Mouse (Mus musculus) limb, embryonic 10.5 days (tissue): ENCODE data around the gene Wdfy3. TPM values are rescaled to one million over a fixed set of nuclear protein-coding genes. Genes with fewer than 3 reads are reported as not detected.

ENCODE experiments used
- DNase-seq: peaks from one replicate; pipeline ENCODE4 v3.0.0-alpha.2; 2017; ENCODE audit warnings: low spot score
- H3K27ac ChIP-seq: fragments of 300-500 bp; sonication (generic); 2 replicates; pipeline ENCODE4 v1.5.1; 2016; ENCODE audit warnings: mild to moderate bottlenecking
- H3K27me3 ChIP-seq: fragments of 300-500 bp; sonication (generic); 2 replicates; pipeline ENCODE4 v1.6.1; 2016; ENCODE audit warnings: low read depth, mild to moderate bottlenecking; ENCODE audit not compliant: poor library complexity, severe bottlenecking
- H3K36me3 ChIP-seq: fragments of 300-500 bp; sonication (generic); 2 replicates; pipeline ENCODE4 v1.6.1; 2016; ENCODE audit warnings: mild to moderate bottlenecking, moderate library complexity
- H3K4me1 ChIP-seq: fragments of 300-500 bp; sonication (generic); 2 replicates; pipeline ENCODE4 v1.6.1; 2016
- H3K4me3 ChIP-seq: fragments of 300-500 bp; sonication (generic); 2 replicates; pipeline ENCODE4 v1.5.1; 2016; ENCODE audit warnings: mild to moderate bottlenecking, moderate library complexity
- H3K9me3 ChIP-seq: fragments of 300-500 bp; sonication (generic); replicated peaks from 2 replicates; pipeline ENCODE4 v1.6.1; 2016; ENCODE audit warnings: mild to moderate bottlenecking
- WGBS: fragments of 180-500 bp; shearing (Covaris S2); methylation state at CpG from one replicate; pipeline ENCODE4 v1.1.7; 2016; 5-methylcytosine and 5-hydroxymethylcytosine counted together
- polyA plus RNA-seq: library from polyadenylated mRNA; unstranded; fragments of >200 nt; fragmentation: Nextera tagmentation; extraction: Ambion mirVana; gene quantifications from 2 replicates; pipeline ENCODE4 v1.2.1, GENCODE M21; 2016

Gene Wdfy3
- polyA plus RNA-seq, 1 experiment from 2014 or later = 15.8 TPM

DNA sequence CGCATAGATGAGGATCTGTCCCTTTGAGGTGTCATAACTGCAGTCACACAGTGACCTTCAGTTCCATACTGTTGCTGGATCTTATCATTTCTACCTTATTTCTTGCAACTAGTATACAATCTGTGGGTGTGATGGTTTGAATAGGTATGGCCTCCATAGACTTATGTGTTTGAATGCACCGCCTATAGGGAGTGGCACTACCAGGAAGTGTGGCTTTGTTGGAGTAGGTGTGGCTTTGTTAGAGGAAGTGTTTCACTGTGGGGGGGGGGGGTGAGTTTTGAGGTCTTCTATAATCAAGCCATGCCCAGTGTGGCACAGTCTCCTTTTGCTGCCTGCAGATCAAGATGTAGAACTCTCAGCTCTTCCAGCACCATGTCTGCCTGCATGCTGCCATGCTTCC is 21.3 kb downstream of the Wdfy3 start:
- DNase-seq = no peak
- Histone ChIP-seq H3K27ac (no peak overlapping the region), H3K27me3 (no peaks in the 10 kb centered on the region), H3K4me1 (0 out of 2 replicates have a peak, but pooled peaks cover 5% of the 10 kb centered on the region), H3K9me3 (no peaks in the 10 kb centered on the region), H3K4me3 (no peak overlapping the region), H3K36me3 (peaks cover 31% of the 10 kb centered on the region)
- 97% methylated on average over 2 of the region's 2 CpGs for WGBS

DNA sequence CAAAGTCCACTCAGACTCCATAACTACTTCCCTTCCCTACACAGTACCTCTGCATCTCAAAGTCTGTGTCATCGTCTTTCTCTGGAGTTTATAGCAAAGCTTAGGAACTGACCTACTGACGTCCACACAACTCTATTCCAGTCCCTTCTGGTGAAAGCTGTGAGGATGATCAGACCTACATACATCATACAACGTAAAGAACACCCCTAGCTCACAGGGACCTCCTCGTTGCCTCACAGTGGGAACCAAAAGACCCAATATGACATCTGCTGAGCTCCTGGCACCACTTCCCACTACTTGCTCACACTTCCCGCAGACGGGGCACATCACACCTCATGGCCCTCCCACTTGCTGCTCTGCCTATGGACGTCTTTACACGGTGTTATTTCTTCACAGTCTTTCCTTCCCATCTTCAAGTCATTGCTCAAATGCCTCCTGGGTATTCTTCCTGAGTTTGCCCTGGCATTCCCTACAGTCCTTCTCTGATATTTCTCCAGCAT is 23.1 kb downstream of the Wdfy3 start:
- H3K27ac ChIP-seq = no peak overlapping the region
- H3K9me3 ChIP-seq = no peaks in the 10 kb centered on the region
- WGBS = 81% methylated on average over 8 of the region's 8 CpGs
- H3K36me3 ChIP-seq = peaks cover 28% of the 10 kb centered on the region
- H3K4me3 ChIP-seq = no peak overlapping the region
- 0 out of 2 replicates have a peak, but pooled peaks cover 5% of the 10 kb centered on the region for H3K4me1 ChIP-seq
- no peak for DNase-seq
- no peaks in the 10 kb centered on the region for H3K27me3 ChIP-seq

DNA sequence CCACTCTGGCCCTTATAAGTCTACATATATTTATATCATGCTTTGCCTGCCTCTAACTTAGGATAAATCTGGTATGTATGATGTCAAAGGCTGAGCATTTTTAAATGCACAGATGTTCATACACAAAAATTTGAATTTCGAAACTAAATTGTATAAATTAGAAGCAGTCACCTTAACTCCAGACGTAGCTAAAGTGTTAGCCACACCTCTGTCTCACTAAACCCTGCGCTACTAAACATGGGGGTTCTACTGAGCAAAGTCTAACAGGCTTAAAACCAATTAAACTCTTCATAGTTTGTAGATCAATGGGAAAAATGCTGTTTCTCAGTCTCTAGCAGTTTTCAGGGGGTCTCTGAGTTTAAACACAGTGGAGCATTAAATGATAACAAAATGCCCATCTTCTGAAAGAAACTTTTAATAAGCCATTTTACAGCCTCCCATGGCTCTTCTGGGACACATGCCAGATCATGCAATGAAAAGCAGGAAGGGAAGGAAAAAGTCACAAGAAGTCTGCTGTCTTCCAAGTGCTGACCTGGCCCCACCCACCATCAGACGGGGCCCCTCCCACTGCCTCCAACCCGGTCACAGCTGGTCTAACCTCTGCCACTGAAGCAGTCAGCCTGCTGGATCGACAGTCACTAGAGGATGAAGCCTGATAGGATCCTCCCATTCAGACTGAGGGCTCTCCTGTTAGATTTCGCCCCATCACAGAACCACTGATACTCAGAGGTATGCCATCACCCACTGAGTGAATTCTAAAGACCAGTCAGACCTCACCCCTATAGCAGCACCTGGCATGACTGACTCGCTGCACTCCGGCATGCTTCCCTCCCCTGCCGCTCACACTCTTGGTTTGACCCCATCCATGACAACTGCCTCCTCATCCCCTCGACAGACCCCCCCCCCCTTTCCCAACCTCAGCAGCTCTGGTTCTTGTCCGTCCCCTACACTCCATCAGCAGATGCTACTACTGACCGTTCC is 23.8 kb downstream of the Wdfy3 start:
- DNase-seq = no peak
- Histone ChIP-seq H3K4me1 (0 out of 2 replicates have a peak, but pooled peaks cover 5% of the 10 kb centered on the region), H3K9me3 (no peaks in the 10 kb centered on the region), H3K27me3 (no peaks in the 10 kb centered on the region), H3K27ac (no peak overlapping the region), H3K4me3 (no peak overlapping the region), H3K36me3 (peaks cover 34% of the 10 kb centered on the region)
- 88% methylated on average over 13 of the region's 13 CpGs for WGBS

DNA sequence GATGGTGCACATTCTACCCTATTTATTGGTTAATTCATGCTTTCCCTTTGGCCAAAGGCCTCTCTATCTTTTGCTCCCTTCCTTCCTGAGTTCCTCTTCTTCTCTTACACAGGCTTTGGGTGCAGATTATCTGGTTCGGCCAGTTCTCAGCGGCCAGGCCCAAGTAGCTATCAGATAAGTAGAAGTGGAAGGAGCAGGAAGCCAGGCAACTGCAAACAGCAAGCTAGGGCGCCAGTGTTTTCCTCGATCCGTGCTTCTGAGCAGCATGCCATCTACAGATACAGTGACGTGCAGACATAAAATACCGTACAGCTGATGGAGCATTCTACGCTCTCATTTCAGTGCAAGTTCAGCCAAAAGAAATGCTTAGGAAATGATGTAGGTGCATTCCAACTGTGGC is 24.5 kb downstream of the Wdfy3 start:
- Histone ChIP-seq H3K4me1 (0 out of 2 replicates have a peak, but pooled peaks cover 5% of the 10 kb centered on the region), H3K27ac (no peak overlapping the region), H3K36me3 (peaks cover 41% of the 10 kb centered on the region), H3K4me3 (no peak overlapping the region), H3K27me3 (no peaks in the 10 kb centered on the region), H3K9me3 (no peaks in the 10 kb centered on the region)
- no peak for DNase-seq
- 94% methylated on average over 8 of the region's 8 CpGs for WGBS

DNA sequence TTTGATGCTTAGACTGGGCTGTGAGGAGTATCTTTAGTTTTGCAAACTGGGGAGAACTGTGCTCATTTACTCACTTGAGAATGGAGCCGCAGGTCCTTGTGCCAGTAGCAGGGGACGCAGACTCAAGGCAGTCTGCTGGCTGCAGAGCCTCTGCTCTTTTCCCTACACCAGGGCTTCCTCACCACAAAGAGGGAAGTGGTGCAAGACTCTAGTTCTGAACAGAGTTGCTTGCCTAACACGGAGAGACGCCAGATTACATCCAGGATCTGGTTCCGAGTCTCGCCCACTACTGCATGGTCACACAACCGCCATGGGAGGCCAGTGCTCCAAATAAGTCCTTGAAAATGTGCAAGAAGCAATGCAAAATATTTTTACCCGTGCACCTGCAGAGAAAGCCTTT is 36.4 kb downstream of the Wdfy3 start:
- H3K36me3 ChIP-seq = peaks cover 100% of the 10 kb centered on the region
- H3K4me3 ChIP-seq = no peak overlapping the region
- H3K9me3 ChIP-seq = no peaks in the 10 kb centered on the region
- H3K27ac ChIP-seq = no peak overlapping the region
- WGBS = 95% methylated on average over 8 of the region's 8 CpGs
- H3K27me3 ChIP-seq = no peaks in the 10 kb centered on the region
- no peak for DNase-seq
- H3K4me1 ChIP-seq = no peaks in the 10 kb centered on the region

DNA sequence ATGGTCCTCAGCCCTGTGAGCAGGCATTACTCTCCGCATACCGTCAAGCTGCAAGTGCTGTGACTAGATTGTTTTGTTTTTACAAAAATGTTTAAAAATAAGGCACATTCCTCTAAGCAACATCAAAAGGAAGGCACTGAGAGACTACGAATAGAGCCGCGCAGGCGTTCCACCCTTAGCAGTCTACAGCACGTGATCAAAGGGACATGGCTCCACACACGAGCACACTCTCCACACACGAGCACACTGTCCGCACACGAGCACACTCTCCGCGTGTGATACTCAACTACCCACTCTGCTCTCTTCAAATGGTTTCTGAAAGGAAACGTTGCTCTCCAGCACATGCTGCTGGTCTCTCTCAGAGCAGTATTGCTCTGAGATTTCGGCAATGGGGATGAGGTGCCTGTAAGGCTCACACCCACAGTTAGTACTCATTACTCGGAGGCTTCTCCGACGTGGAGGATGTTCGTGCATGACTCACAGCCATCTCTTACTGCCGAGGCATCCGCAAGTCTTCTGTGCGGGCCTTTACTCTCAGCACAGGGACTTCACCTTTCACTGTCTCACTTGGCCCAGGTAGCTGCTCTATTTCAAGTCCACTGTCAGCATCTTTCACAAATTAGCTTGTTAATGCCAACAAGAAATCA is 37.0 kb downstream of the Wdfy3 start:
- Histone ChIP-seq H3K4me3 (no peak overlapping the region), H3K4me1 (no peaks in the 10 kb centered on the region), H3K9me3 (no peaks in the 10 kb centered on the region), H3K36me3 (peaks cover 100% of the 10 kb centered on the region), H3K27me3 (no peaks in the 10 kb centered on the region), H3K27ac (no peak overlapping the region)
- no peak for DNase-seq
- 95% methylated on average over 22 of the region's 22 CpGs for WGBS

DNA sequence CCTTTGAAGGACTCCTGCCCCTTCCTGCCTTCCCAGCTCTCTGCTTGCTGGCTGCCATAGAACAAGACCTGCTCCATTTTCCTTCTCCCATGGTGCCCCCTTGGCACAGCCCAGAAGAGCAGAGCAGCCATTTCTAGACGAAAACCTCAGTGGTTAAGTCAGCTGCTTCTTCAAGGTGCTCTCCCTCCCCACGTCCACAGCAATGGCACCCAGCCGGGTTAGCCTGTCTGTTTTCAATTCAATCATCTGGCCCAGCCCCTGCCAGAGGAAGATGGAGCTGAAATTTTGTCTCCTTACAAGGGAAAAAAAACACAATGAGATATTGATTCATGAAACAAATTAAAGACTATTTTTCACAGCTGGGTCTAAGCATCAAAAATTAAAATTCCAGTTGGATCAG is 37.5 kb downstream of the Wdfy3 start:
- Histone ChIP-seq H3K4me1 (no peaks in the 10 kb centered on the region), H3K9me3 (no peaks in the 10 kb centered on the region), H3K27me3 (no peaks in the 10 kb centered on the region), H3K4me3 (no peak overlapping the region), H3K36me3 (peaks cover 100% of the 10 kb centered on the region), H3K27ac (no peak overlapping the region)
- WGBS = 85% methylated on average over 3 of the region's 3 CpGs
- DNase-seq = no peak

DNA sequence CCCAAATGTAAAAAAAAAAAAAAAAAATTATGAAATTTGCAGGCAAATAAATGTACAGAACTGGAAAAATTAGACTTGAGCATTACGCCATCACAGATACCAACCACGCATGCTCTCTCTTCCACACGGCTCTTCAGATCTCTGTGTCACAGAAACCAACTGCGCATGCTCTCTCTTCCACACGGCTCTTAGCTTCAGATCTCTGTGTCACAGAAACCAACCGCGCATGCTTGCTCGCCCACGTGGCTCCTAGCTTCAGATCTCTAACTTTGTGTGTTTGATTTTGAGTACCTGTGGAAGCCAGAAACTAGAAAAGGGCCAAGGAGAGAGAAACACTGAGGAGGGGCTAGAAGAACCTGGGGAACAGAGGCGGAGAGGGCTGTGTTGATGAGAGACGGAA is 46.3 kb downstream of the Wdfy3 start:
- Histone ChIP-seq H3K4me3 (no peak overlapping the region), H3K36me3 (peaks cover 82% of the 10 kb centered on the region), H3K4me1 (no peaks in the 10 kb centered on the region), H3K9me3 (no peaks in the 10 kb centered on the region), H3K27me3 (no peaks in the 10 kb centered on the region), H3K27ac (no peak overlapping the region)
- DNase-seq = no peak
- 97% methylated on average over 11 of the region's 11 CpGs for WGBS

DNA sequence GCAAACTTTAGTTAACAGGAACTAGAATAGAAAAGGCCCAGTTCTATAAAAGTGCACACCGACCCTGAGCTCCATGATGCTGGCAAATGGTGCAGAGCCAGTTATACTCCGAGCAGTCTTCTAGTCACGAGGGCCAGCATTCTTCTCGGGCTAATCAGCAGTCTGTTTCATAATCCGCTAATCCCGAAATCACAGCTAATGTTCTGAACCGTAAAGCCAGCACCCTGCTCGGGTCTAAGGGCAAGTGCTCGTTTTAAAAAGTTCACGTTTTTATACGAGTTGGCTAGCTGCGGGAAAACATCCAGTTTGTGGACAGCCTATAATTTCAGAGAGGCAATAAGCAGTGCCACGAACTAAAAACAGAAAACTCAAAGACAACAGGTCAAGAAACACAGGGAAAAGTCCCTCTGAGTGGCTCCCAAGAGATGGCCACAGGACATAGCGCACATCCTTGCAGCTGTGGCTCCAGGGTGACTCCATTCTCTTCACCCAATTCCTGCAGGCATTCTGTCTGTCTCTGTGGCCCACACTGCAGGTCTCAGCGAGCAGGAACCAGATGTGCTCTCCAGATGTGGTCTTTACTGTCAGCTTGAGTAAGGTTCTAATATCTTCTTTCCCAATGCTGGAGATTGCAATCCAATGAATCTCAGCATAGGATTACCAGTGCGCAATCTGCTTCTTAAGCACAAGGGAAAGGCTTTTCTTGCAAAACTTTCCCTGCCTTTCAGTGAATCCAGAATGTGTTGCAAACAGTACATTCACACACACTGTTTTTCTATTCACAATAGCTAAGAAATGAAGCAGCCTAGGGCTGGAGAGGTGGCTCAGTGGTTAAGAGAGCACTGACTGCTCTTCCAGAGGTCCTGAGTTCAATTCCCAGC is 47.5 kb downstream of the Wdfy3 start:
- 92% methylated on average over 16 of the region's 16 CpGs for WGBS
- Histone ChIP-seq H3K27ac (no peak overlapping the region), H3K36me3 (peaks cover 79% of the 10 kb centered on the region)

DNA sequence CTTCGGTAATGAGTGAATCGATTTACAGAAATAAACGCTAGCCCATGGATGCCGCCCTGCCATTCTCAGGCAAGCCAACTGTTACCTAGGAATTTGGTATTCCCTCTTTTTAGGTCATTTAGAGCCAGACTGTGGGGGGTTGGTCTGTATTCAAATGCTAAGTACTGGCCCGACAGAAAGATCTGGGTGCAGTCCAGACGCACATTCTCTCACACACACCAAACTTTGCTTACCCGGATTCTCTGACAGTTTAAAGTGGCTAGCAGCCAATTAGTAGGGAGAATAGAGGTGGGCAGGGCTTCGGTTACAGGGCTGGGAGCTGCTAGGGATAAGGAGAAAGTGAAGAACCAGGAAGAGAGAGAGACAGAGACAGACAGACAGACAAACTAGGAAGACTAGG is 55.5 kb downstream of the Wdfy3 start:
- Histone ChIP-seq H3K27me3 (no peaks in the 10 kb centered on the region), H3K36me3 (peaks cover 56% of the 10 kb centered on the region), H3K4me3 (no peak overlapping the region), H3K4me1 (no peaks in the 10 kb centered on the region), H3K9me3 (no peaks in the 10 kb centered on the region), H3K27ac (no peak overlapping the region)
- DNase-seq = no peak
- 88% methylated on average over 8 of the region's 8 CpGs for WGBS

More for the DNA sequence above, 47.5 kb downstream of the Wdfy3 start:
- Histone ChIP-seq H3K4me1 (no peaks in the 10 kb centered on the region), H3K27me3 (no peaks in the 10 kb centered on the region), H3K4me3 (no peak overlapping the region), H3K9me3 (no peaks in the 10 kb centered on the region)
- DNase-seq = no peak

DNA sequence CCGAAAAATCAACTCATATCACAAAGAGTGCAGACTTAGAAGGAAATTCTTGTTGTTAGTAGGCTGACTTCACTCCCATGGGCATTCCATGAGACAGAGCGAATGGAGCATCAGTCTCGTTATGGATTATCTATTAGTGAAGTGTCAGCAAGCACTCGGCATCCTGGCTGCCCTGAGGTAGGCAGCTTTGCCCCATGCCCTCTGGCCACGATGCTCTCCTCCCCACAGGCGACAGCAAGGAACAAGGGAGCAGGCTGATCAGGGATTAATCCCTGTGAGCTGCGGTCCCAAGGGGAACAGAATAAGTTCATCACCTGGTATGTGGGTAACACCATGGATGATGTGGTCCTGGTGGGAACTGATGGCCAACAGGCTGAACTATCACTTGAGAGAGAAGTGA is 55.9 kb downstream of the Wdfy3 start:
- Histone ChIP-seq H3K27ac (no peak overlapping the region), H3K4me1 (no peaks in the 10 kb centered on the region), H3K4me3 (no peak overlapping the region), H3K27me3 (no peaks in the 10 kb centered on the region), H3K9me3 (no peaks in the 10 kb centered on the region), H3K36me3 (peaks cover 57% of the 10 kb centered on the region)
- 94% methylated on average over 7 of the region's 7 CpGs for WGBS
- no peak for DNase-seq

DNA sequence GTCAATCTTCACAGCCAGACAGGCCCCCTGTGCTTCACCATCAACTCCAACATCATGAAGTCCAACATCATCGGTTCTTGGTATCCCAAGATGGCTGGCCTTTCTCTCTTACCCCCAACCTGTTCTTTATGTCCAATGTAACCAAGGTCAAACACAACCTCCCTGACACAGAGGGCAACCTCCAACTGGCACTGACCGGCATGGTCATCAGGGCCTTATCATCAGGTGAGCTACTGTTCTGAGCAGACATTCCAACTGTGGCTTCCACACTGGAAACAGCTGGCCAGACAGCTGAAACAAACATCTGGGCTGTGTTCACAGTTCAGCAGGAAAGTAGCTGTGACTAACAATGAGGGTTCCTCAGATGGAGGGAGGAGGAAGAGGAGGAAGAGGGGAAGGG is 58.8 kb downstream of the Wdfy3 start:
- no peak overlapping the region for H3K4me3 ChIP-seq
- H3K36me3 ChIP-seq = peaks cover 64% of the 10 kb centered on the region
- no peaks in the 10 kb centered on the region for H3K27me3 ChIP-seq
- H3K9me3 ChIP-seq = no peaks in the 10 kb centered on the region
- H3K4me1 ChIP-seq = no peaks in the 10 kb centered on the region
- DNase-seq = no peak
- H3K27ac ChIP-seq = no peak overlapping the region
- 95% methylated on average over 2 of the region's 2 CpGs for WGBS
